Comparison of ENCODE assay signal across 16 mouse cellular contexts in the genomic region with DNA sequence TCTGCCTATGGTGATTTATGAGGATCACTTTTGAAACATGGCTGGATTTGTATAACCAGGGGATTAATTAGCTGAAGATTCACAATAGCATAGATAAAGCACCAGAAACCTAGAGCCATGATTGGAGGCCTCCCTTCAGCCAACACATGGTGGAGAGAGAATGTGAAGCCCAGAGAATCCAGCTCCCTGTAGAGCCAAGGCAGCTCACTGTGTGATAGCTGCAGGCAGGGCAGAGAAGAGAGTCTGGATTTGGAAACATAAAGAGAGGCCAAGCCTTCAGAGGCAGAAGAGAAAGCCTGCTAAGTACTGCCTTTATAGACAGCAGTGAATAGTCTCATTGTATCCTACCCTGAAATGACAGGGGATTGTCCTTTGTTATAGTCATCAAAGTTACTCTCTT.
DNase-seq lines count a peak whose midpoint lies in the region; ATAC-seq lines count a peak whose summit lies in the region.
"Had no signal": no experiment of that assay in that cellular context is flagged by ENCODE, and none has a peak within 500 bp of the region (broad histone marks: within the 10 kb centered on the region; RNA-seq: fewer than 3 reads in every experiment).

No protein-coding gene starts in this region.

- H3K27me3 ChIP-seq in forebrain, embryonic 11.5 days (ENCODE audit: control insufficient read depth, insufficient read depth, low read length) = no peaks in the 10 kb centered on the region
- H3K27me3 ChIP-seq in forebrain, embryonic 16.5 days (replicated peaks; ENCODE audit: control insufficient read depth, insufficient read depth, low read length) = no peaks in the 10 kb centered on the region
- no peaks in the 10 kb centered on the region for H3K27me3 ChIP-seq in hindbrain, embryonic 12.5 days
- H3K27me3 ChIP-seq in midbrain, embryonic 16.5 days (ENCODE audit: control insufficient read depth, insufficient read depth, low read depth, low read length) = no peaks in the 10 kb centered on the region
- H3K27me3 ChIP-seq: limb, embryonic 12.5 days; liver, embryonic 15.5 days had no signal

- no peak overlapping the region for H3K4me2 ChIP-seq in forebrain, embryonic 11.5 days (ENCODE audit: low read depth, low read length, severe bottlenecking)
- H3K4me2 ChIP-seq in forebrain, embryonic 16.5 days (ENCODE audit: low read length) = no peak overlapping the region
- H3K4me2 ChIP-seq in hindbrain, embryonic 12.5 days (replicated peaks) = no peak overlapping the region
- no peak overlapping the region for H3K4me2 ChIP-seq in midbrain, embryonic 16.5 days (ENCODE audit: low read length)
- H3K4me2 ChIP-seq: limb, embryonic 12.5 days; liver, embryonic 15.5 days had no signal

- H3K4me1 ChIP-seq in forebrain, embryonic 11.5 days (replicated peaks; ENCODE audit: control insufficient read depth, insufficient read depth, low read length) = peaks cover 12% of the 10 kb centered on the region
- H3K4me1 ChIP-seq in forebrain, embryonic 16.5 days (replicated peaks; ENCODE audit: control insufficient read depth, insufficient read depth, low read length) = peaks cover 16% of the 10 kb centered on the region
- H3K4me1 ChIP-seq in hindbrain, embryonic 12.5 days = peaks cover 21% of the 10 kb centered on the region
- peaks cover 14% of the 10 kb centered on the region for H3K4me1 ChIP-seq in midbrain, embryonic 16.5 days (ENCODE audit: control insufficient read depth, insufficient read depth, low read length)
- H3K4me1 ChIP-seq: limb, embryonic 12.5 days; liver, embryonic 15.5 days had no signal

- peak; percentile 56; the same call in 1 of the 2 replicates for ATAC-seq in forebrain, embryonic 11.5 days (replicated peaks; ENCODE audit: low FRiP score)
- no peak for ATAC-seq in forebrain, embryonic 16.5 days
- peak; percentile 34; the same call in 1 of the 2 replicates for ATAC-seq in hindbrain, embryonic 12.5 days (ENCODE audit: low FRiP score)
- peak; percentile 34; the same call in 1 of the 2 replicates for ATAC-seq in midbrain, embryonic 16.5 days
- ATAC-seq: intestine, embryonic 16.5 days had no signal

- no peak overlapping the region for H3K27ac ChIP-seq in forebrain, embryonic 11.5 days (ENCODE audit: low read depth, low read length)
- no peak overlapping the region for H3K27ac ChIP-seq in forebrain, embryonic 16.5 days (ENCODE audit: low read length)
- H3K27ac ChIP-seq in hindbrain, embryonic 12.5 days = peak overlapping the region; percentile 23; the same call in 1 of the 2 replicates
- no peak overlapping the region for H3K27ac ChIP-seq in midbrain, embryonic 16.5 days (ENCODE audit: low read length)
- H3K27ac ChIP-seq: limb, embryonic 12.5 days; liver, embryonic 15.5 days had no signal

- H3K9me3 ChIP-seq in forebrain, embryonic 11.5 days (ENCODE audit: control insufficient read depth, low read length) = no peaks in the 10 kb centered on the region
- no peaks in the 10 kb centered on the region for H3K9me3 ChIP-seq in forebrain, embryonic 16.5 days (ENCODE audit: control insufficient read depth, low read length)
- no peaks in the 10 kb centered on the region for H3K9me3 ChIP-seq in hindbrain, embryonic 12.5 days (replicated peaks)
- no peaks in the 10 kb centered on the region for H3K9me3 ChIP-seq in midbrain, embryonic 16.5 days (replicated peaks; ENCODE audit: control insufficient read depth, low read length, poor library complexity, severe bottlenecking)
- H3K9me3 ChIP-seq: limb, embryonic 12.5 days; liver, embryonic 15.5 days had no signal

- no peak for DNase-seq in forebrain, embryonic 11.5 days (ENCODE audit: low spot score)
- peak; percentile 6 for DNase-seq in embryo, embryonic 9.5 days (ENCODE audit: extremely low spot score)
- DNase-seq in left cerebral cortex, postnatal 14 days (ENCODE audit: low spot score in 2 of 2) = no peak
- no peak for DNase-seq in layer of hippocampus, adult 9-10 months (ENCODE audit: low spot score)
- no peak for DNase-seq in left cerebral cortex, adult 9 months (ENCODE audit: low spot score in 2 of 2)
- DNase-seq: adrenal gland, postnatal 25 days; heart, postnatal 10 days; lung, postnatal 36 days; thymus, postnatal 14 days had no signal

- no peak overlapping the region for H3K9ac ChIP-seq in forebrain, embryonic 11.5 days (ENCODE audit: low read length)
- H3K9ac ChIP-seq in forebrain, embryonic 16.5 days (replicated peaks; ENCODE audit: low read depth, low read length) = no peak overlapping the region
- H3K9ac ChIP-seq in hindbrain, embryonic 12.5 days = no peak overlapping the region
- H3K9ac ChIP-seq in midbrain, embryonic 16.5 days (ENCODE audit: low read depth, low read length) = no peak overlapping the region
- H3K9ac ChIP-seq: limb, embryonic 12.5 days; liver, embryonic 15.5 days had no signal

- H3K4me3 ChIP-seq in forebrain, embryonic 11.5 days (ENCODE audit: low read depth, low read length) = no peak overlapping the region
- no peak overlapping the region for H3K4me3 ChIP-seq in forebrain, embryonic 16.5 days (replicated peaks; ENCODE audit: low read length)
- H3K4me3 ChIP-seq in hindbrain, embryonic 12.5 days = no peak overlapping the region
- H3K4me3 ChIP-seq in midbrain, embryonic 16.5 days (ENCODE audit: low read depth, low read length) = no peak overlapping the region
- H3K4me3 ChIP-seq: erythroblast, embryonic 14.5 days; limb, embryonic 12.5 days; liver, embryonic 15.5 days had no signal

- intact Hi-C loops in left cerebral cortex, postnatal 14 days (cut with DNase I) = no loop called here

- H3K36me3 ChIP-seq in forebrain, embryonic 11.5 days (ENCODE audit: control insufficient read depth, insufficient read depth, low read length) = no peaks in the 10 kb centered on the region
- no peaks in the 10 kb centered on the region for H3K36me3 ChIP-seq in forebrain, embryonic 16.5 days (ENCODE audit: control insufficient read depth, insufficient read depth)
- H3K36me3 ChIP-seq in hindbrain, embryonic 12.5 days = no peaks in the 10 kb centered on the region
- no peaks in the 10 kb centered on the region for H3K36me3 ChIP-seq in midbrain, embryonic 16.5 days (ENCODE audit: control insufficient read depth, insufficient read depth, low read length)
- H3K36me3 ChIP-seq: limb, embryonic 12.5 days; liver, embryonic 15.5 days had no signal
